In the genomic region with DNA sequence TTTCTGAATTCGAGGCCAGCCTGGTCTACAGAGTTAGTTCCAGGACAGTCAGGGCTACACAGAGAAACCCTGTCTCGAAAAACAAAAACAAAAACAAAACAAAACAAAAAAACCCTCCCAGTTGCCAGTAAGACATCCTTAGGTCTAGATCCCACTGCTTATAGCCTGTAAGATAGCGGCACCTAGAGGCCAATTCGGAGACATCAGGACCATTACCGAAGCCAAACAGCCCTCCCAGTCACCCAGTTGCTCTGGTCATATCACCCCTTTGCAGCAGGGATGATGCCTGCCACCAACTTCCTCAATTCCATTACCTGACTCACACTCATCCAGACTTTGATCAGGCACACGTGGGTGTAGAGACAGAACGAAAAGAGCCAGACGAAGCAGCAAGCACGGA, we compare ENCODE assay signal across 7 mouse cellular contexts.
DNase-seq lines count a peak whose midpoint lies in the region; ATAC-seq and TF ChIP-seq lines count a peak whose summit lies in the region.

No protein-coding gene starts in this region.

- no peaks in the 10 kb centered on the region for H3K9me3 ChIP-seq in midbrain, embryonic 10.5 days (replicated peaks)
- H3K9me3 ChIP-seq in midbrain, embryonic 15.5 days = no peaks in the 10 kb centered on the region
- no peaks in the 10 kb centered on the region for H3K9me3 ChIP-seq in limb, embryonic 14.5 days (ENCODE audit: control insufficient read depth, low read length)

- peaks cover 26% of the 10 kb centered on the region for H3K4me1 ChIP-seq in midbrain, embryonic 10.5 days
- peaks cover 7% of the 10 kb centered on the region for H3K4me1 ChIP-seq in midbrain, embryonic 15.5 days
- peaks cover 6% of the 10 kb centered on the region for H3K4me1 ChIP-seq in limb, embryonic 14.5 days (ENCODE audit: control insufficient read depth, insufficient read depth, low read length)

- H3K4me2 ChIP-seq in midbrain, embryonic 15.5 days = no peak overlapping the region
- no peak overlapping the region for H3K4me2 ChIP-seq in limb, embryonic 14.5 days (replicated peaks; ENCODE audit: low read depth, low read length, severe bottlenecking)

- intact Hi-C loops in heart, postnatal 10 days (cut with DNase I) = no loop called here

- no peaks in the 10 kb centered on the region for H3K36me3 ChIP-seq in midbrain, embryonic 10.5 days
- H3K36me3 ChIP-seq in midbrain, embryonic 15.5 days (replicated peaks) = no peaks in the 10 kb centered on the region
- H3K36me3 ChIP-seq in limb, embryonic 14.5 days (ENCODE audit: control insufficient read depth, insufficient read depth, low read length) = no peaks in the 10 kb centered on the region

- H3K27me3 ChIP-seq in midbrain, embryonic 10.5 days (ENCODE audit: low read depth, poor library complexity, severe bottlenecking) = peaks cover 42% of the 10 kb centered on the region
- H3K27me3 ChIP-seq in midbrain, embryonic 15.5 days (replicated peaks) = no peaks in the 10 kb centered on the region
- H3K27me3 ChIP-seq in limb, embryonic 14.5 days (ENCODE audit: control insufficient read depth, insufficient read depth, low read length) = no peaks in the 10 kb centered on the region; the same call in 1 of the 2 replicates

- no peak overlapping the region for H3K27ac ChIP-seq in midbrain, embryonic 10.5 days (replicated peaks)
- H3K27ac ChIP-seq in midbrain, embryonic 15.5 days = no peak overlapping the region
- H3K27ac ChIP-seq in limb, embryonic 14.5 days (replicated peaks; ENCODE audit: low read depth, low read length) = no peak overlapping the region

- peak; percentile 46 for DNase-seq in midbrain, embryonic 10.5 days (ENCODE audit: low spot score)
- peak; percentile 38 for DNase-seq in MEL-GATA-1-ER (ENCODE audit: extremely low read depth, low read depth)
- peak; percentile 39 for DNase-seq in c-Kit-positive CD71-positive TER-119-negative erythroid progenitor cells, embryonic 14.5 days (ENCODE audit: low read depth)
- peak; percentile 60 to 67 for DNase-seq in heart, postnatal 10 days
- peak; percentile 73 for DNase-seq in limb, embryonic 14.5 days (ENCODE audit: low spot score)
- DNase-seq in retina, embryonic 14.5 days (ENCODE audit: low spot score) = peak; percentile 82

- no peak overlapping the region for H3K9ac ChIP-seq in midbrain, embryonic 15.5 days
- no peak overlapping the region for H3K9ac ChIP-seq in limb, embryonic 14.5 days (ENCODE audit: low read depth, low read length, severe bottlenecking)

- TF ChIP-seq POLR2A in limb, embryonic 14.5 days (IDR thresholded peaks at IDR 0.05; ENCODE audit: borderline replicate concordance, extremely low read depth, insufficient read depth, insufficient read length) = no peak

- ATAC-seq in midbrain, embryonic 15.5 days (replicated peaks) = no peak
- no peak for ATAC-seq in limb, embryonic 14.5 days (ENCODE audit: low FRiP score, low read depth)

- no peak overlapping the region for H3K4me3 ChIP-seq in midbrain, embryonic 10.5 days
- no peak overlapping the region for H3K4me3 ChIP-seq in midbrain, embryonic 15.5 days
- H3K4me3 ChIP-seq in limb, embryonic 14.5 days (replicated peaks; ENCODE audit: low read length) = no peak overlapping the region

- 22% methylated on average over 9 of the region's 9 CpGs for WGBS in midbrain, embryonic 10.5 days
- 21% methylated on average over 9 of the region's 9 CpGs for WGBS in midbrain, embryonic 15.5 days
- 20% methylated on average over 9 of the region's 9 CpGs for WGBS in limb, embryonic 14.5 days
